ENCODE assay signal across 16 mouse cellular contexts in the genomic region with DNA sequence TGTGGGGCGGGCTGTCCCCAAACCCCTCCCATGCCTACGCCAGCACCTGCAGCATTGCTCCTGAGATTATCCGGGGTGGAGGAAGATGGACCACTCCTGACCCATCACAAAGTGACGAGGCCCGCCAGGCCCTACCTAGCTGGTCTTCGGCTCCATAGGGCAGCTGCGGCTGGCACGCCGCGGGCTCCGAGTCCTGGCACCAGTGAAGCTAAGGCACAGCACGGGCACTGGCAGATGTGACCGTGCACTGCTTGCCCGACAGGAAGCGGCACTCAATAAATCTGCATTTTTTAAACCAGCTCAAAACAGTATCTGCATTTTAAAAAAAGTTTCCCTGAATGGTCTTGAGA. TPM values are rescaled to one million over a fixed set of nuclear protein-coding genes. Genes with fewer than 3 reads are reported as not detected.
DNase-seq lines count a peak whose midpoint lies in the region; ATAC-seq lines count a peak whose summit lies in the region.
"Had no signal": no experiment of that assay in that cellular context is flagged by ENCODE, and none has a peak within 500 bp of the region (broad histone marks: within the 10 kb centered on the region; RNA-seq: fewer than 3 reads in every experiment).

No protein-coding gene starts in this region.

- H3K27me3 ChIP-seq in hindbrain, embryonic 14.5 days (ENCODE audit: control insufficient read depth, insufficient read depth, low read length) = no peaks in the 10 kb centered on the region
- H3K27me3 ChIP-seq in hindbrain, embryonic 10.5 days (ENCODE audit: insufficient read depth, poor library complexity, severe bottlenecking) = no peaks in the 10 kb centered on the region
- H3K27me3 ChIP-seq in liver, embryonic 15.5 days = no peaks in the 10 kb centered on the region
- no peaks in the 10 kb centered on the region for H3K27me3 ChIP-seq in intestine, embryonic 15.5 days (replicated peaks)
- H3K27me3 ChIP-seq in neural tube, embryonic 15.5 days (replicated peaks) = no peaks in the 10 kb centered on the region
- H3K27me3 ChIP-seq: heart, embryonic 15.5 days; limb, embryonic 15.5 days had no signal

- H3K4me1 ChIP-seq in hindbrain, embryonic 14.5 days (replicated peaks; ENCODE audit: control insufficient read depth, insufficient read depth, low read length) = peaks cover 6% of the 10 kb centered on the region
- H3K4me1 ChIP-seq in hindbrain, embryonic 10.5 days (replicated peaks) = peaks cover 23% of the 10 kb centered on the region
- H3K4me1 ChIP-seq in liver, embryonic 15.5 days (replicated peaks) = peaks cover 35% of the 10 kb centered on the region
- peaks cover 12% of the 10 kb centered on the region for H3K4me1 ChIP-seq in intestine, embryonic 15.5 days (replicated peaks)
- peaks cover 30% of the 10 kb centered on the region for H3K4me1 ChIP-seq in neural tube, embryonic 15.5 days

- H3K9ac ChIP-seq in hindbrain, embryonic 14.5 days = no peak overlapping the region
- H3K9ac ChIP-seq in liver, embryonic 15.5 days = no peak overlapping the region
- H3K9ac ChIP-seq in intestine, embryonic 15.5 days = no peak overlapping the region
- H3K9ac ChIP-seq in neural tube, embryonic 15.5 days (replicated peaks) = no peak overlapping the region
- H3K9ac ChIP-seq: heart, embryonic 15.5 days; limb, embryonic 15.5 days had no signal

- peaks cover 80% of the 10 kb centered on the region for H3K36me3 ChIP-seq in hindbrain, embryonic 14.5 days (replicated peaks; ENCODE audit: control insufficient read depth, insufficient read depth)
- peaks cover 79% of the 10 kb centered on the region for H3K36me3 ChIP-seq in hindbrain, embryonic 10.5 days
- peaks cover 85% of the 10 kb centered on the region for H3K36me3 ChIP-seq in liver, embryonic 15.5 days (replicated peaks)
- H3K36me3 ChIP-seq in intestine, embryonic 15.5 days = peaks cover 37% of the 10 kb centered on the region
- H3K36me3 ChIP-seq in neural tube, embryonic 15.5 days = peaks cover 56% of the 10 kb centered on the region

- 0 out of 2 replicates have a peak overlapping the region, but pooled peaks have one; percentile 40 for H3K27ac ChIP-seq in hindbrain, embryonic 14.5 days
- H3K27ac ChIP-seq in hindbrain, embryonic 10.5 days = no peak overlapping the region
- H3K27ac ChIP-seq in liver, embryonic 15.5 days (replicated peaks) = peak overlapping the region; percentile 8; the same call in 1 of the 2 replicates
- H3K27ac ChIP-seq in intestine, embryonic 15.5 days = 0 out of 2 replicates have a peak overlapping the region, but pooled peaks have one; percentile 52
- peak overlapping the region; percentile 54; the same call in 1 of the 2 replicates for H3K27ac ChIP-seq in neural tube, embryonic 15.5 days (replicated peaks)
- H3K27ac ChIP-seq: limb, embryonic 15.5 days had no signal

- H3K4me3 ChIP-seq in hindbrain, embryonic 14.5 days (replicated peaks; ENCODE audit: low read length) = no peak overlapping the region
- H3K4me3 ChIP-seq in hindbrain, embryonic 10.5 days = no peak overlapping the region
- H3K4me3 ChIP-seq in liver, embryonic 15.5 days (replicated peaks) = no peak overlapping the region
- no peak overlapping the region for H3K4me3 ChIP-seq in intestine, embryonic 15.5 days (replicated peaks)
- no peak overlapping the region for H3K4me3 ChIP-seq in neural tube, embryonic 15.5 days (replicated peaks)
- H3K4me3 ChIP-seq: heart, embryonic 15.5 days; limb, embryonic 15.5 days had no signal

- H3K9me3 ChIP-seq in hindbrain, embryonic 14.5 days (ENCODE audit: control insufficient read depth, low read length) = no peaks in the 10 kb centered on the region
- H3K9me3 ChIP-seq in hindbrain, embryonic 10.5 days = no peaks in the 10 kb centered on the region
- no peaks in the 10 kb centered on the region for H3K9me3 ChIP-seq in liver, embryonic 15.5 days (replicated peaks)
- H3K9me3 ChIP-seq in intestine, embryonic 15.5 days = no peaks in the 10 kb centered on the region
- no peaks in the 10 kb centered on the region for H3K9me3 ChIP-seq in neural tube, embryonic 15.5 days (replicated peaks)
- H3K9me3 ChIP-seq: heart, embryonic 15.5 days; limb, embryonic 15.5 days had no signal

- no peak overlapping the region for H3K4me2 ChIP-seq in hindbrain, embryonic 14.5 days (replicated peaks)
- no peak overlapping the region for H3K4me2 ChIP-seq in liver, embryonic 15.5 days
- H3K4me2 ChIP-seq in intestine, embryonic 15.5 days (replicated peaks) = no peak overlapping the region
- no peak overlapping the region for H3K4me2 ChIP-seq in neural tube, embryonic 15.5 days
- H3K4me2 ChIP-seq: heart, embryonic 15.5 days; limb, embryonic 15.5 days had no signal

- DNase-seq in hindbrain, embryonic 14.5 days (ENCODE audit: low spot score) = no peak
- no peak for DNase-seq in hindbrain, embryonic 10.5 days (ENCODE audit: low spot score)
- no peak for DNase-seq in liver
- DNase-seq in heart, adult 9 months (ENCODE audit: low spot score in 2 of 2) = no peak
- DNase-seq: embryo, embryonic 11 days; gastrocnemius, postnatal 10 days; heart, adult 18-20 months; midbrain, embryonic 14.5 days; right cerebral cortex, postnatal 25 days had no signal

- 81% methylated on average over 15 of the region's 15 CpGs for WGBS in hindbrain, embryonic 14.5 days
- 96% methylated on average over 15 of the region's 15 CpGs for WGBS in hindbrain, embryonic 10.5 days
- WGBS in liver, embryonic 15.5 days (ENCODE audit: insufficient replicate concordance) = 90% methylated on average over 15 of the region's 15 CpGs
- WGBS in intestine, embryonic 15.5 days = 91% methylated on average over 15 of the region's 15 CpGs
- 87% methylated on average over 15 of the region's 15 CpGs for WGBS in neural tube, embryonic 15.5 days

- peak; percentile 8; the same call in 1 of the 2 replicates for ATAC-seq in hindbrain, embryonic 14.5 days (ENCODE audit: low FRiP score)
- ATAC-seq in liver, embryonic 15.5 days (ENCODE audit: insufficient read depth) = no peak
- no peak for ATAC-seq in intestine, embryonic 15.5 days
- ATAC-seq in neural tube, embryonic 15.5 days (ENCODE audit: low FRiP score) = no peak; the same call in 1 of the 2 replicates
- ATAC-seq in activated CD4-positive, CD25-positive, alpha-beta regulatory T cell, adult 4 months = no peak
- ATAC-seq: lung, postnatal 0 days had no signal

RNA-seq across cellular contexts. Expression of a gene that starts 26.9 kb away (rescaled TPM):
- polyA plus RNA-seq in hindbrain, embryonic 14.5 days (2014; fragmentation: Nextera tagmentation; extraction: Ambion mirVana) = 59.5 and 61.7 TPM in 2 replicates
- 57.5 and 71.8 TPM in 2 replicates for polyA plus RNA-seq in hindbrain, embryonic 10.5 days (2016; fragmentation: Nextera tagmentation; extraction: Ambion mirVana)
- polyA plus RNA-seq in liver, embryonic 15.5 days (2015; fragmentation: Nextera tagmentation; extraction: Ambion mirVana) = 16.5 and 17.3 TPM in 2 replicates
- polyA plus RNA-seq in intestine, embryonic 15.5 days (2015; fragmentation: Nextera tagmentation; extraction: Ambion mirVana) = 28.2 and 28.8 TPM in 2 replicates
- 48.8 and 50.4 TPM in 2 replicates for polyA plus RNA-seq in neural tube, embryonic 15.5 days (2015; fragmentation: Nextera tagmentation; extraction: Ambion mirVana)
- 10 to 100 TPM; 17.6 to 22.8 TPM for polyA plus RNA-seq in activated CD4-positive, CD25-positive, alpha-beta regulatory T cell, adult 4 months (2017; shearing (Covaris generic))

RNA-seq across cellular contexts. Expression of a gene that starts 31.7 kb away (rescaled TPM):
- 22.4 and 27.9 TPM in 2 replicates for polyA plus RNA-seq in hindbrain, embryonic 14.5 days (2014; fragmentation: Nextera tagmentation; extraction: Ambion mirVana)
- 12.2 and 12.5 TPM in 2 replicates for polyA plus RNA-seq in hindbrain, embryonic 10.5 days (2016; fragmentation: Nextera tagmentation; extraction: Ambion mirVana)
- polyA plus RNA-seq in liver, embryonic 15.5 days (2015; fragmentation: Nextera tagmentation; extraction: Ambion mirVana) = 11.4 and 12.9 TPM in 2 replicates
- 26.0 and 29.3 TPM in 2 replicates for polyA plus RNA-seq in intestine, embryonic 15.5 days (2015; fragmentation: Nextera tagmentation; extraction: Ambion mirVana)
- polyA plus RNA-seq in neural tube, embryonic 15.5 days (2015; fragmentation: Nextera tagmentation; extraction: Ambion mirVana) = 24.1 and 31.0 TPM in 2 replicates
- 10 to 100 TPM in 1 of 2 experiments, 1 to 10 TPM in 1; 9.9 to 12.9 TPM for polyA plus RNA-seq in activated CD4-positive, CD25-positive, alpha-beta regulatory T cell, adult 4 months (2017; shearing (Covaris generic))
